Mouse (Mus musculus) MEL (cell line): Measurements from ENCODE around the gene Klk9. TPM values are rescaled to one million over a fixed set of nuclear protein-coding genes. Genes with fewer than 3 reads are reported as not detected.
A peak's percentile ranks its signal among the peaks of the same experiment; 100 is the strongest.

ENCODE experiments used
- DNase-seq: peaks from one replicate; pipeline ENCODE4 v3.0.0; 2011; ENCODE audit warnings: low read depth, low spot score
- H3K27ac ChIP-seq: 2 replicates; pipeline ENCODE4 v1.5.1; 2012; ENCODE audit warnings: low read depth, mild to moderate bottlenecking, control low read depth, low read length, moderate library complexity; ENCODE audit not compliant: control insufficient read depth
- H3K27me3 ChIP-seq, 2 experiments: fragments of 150-350 bp in 1 of 2; sonication (generic) in 1 of 2; 2 replicates each; pipeline ENCODE4 v1.6.1; 2012; ENCODE audit warnings: low read length in 2 of 2, mild to moderate bottlenecking in 2 of 2, improper control_type of control experiment in 1 of 2, moderate library complexity in 1 of 2; ENCODE audit not compliant: insufficient read depth in 2 of 2, control insufficient read depth in 1 of 2
- H3K36me3 ChIP-seq, 2 experiments: 2 replicates each; pipeline ENCODE4 v1.6.1; 2012 to 2014; ENCODE audit warnings: low read length in 2 of 2, improper control_type of control experiment in 1 of 2, inconsistent platforms in 1 of 2, mild to moderate bottlenecking in 1 of 2; ENCODE audit not compliant: insufficient read depth in 2 of 2, control insufficient read depth in 1 of 2
- H3K4me1 ChIP-seq, 2 experiments: fragments of 150-350 bp in 1 of 2; sonication (generic) in 1 of 2; 2 replicates each; pipeline ENCODE4 v1.6.1; 2012; ENCODE audit warnings: low read length in 2 of 2, improper control_type of control experiment in 1 of 2, mild to moderate bottlenecking in 1 of 2; ENCODE audit not compliant: insufficient read depth in 2 of 2, control insufficient read depth in 1 of 2
- H3K4me3 ChIP-seq, 2 experiments: fragments of 150-350 bp in 1 of 2; sonication (generic) in 1 of 2; 2 replicates each; pipeline ENCODE4 v1.5.1; 2012; ENCODE audit warnings: low read depth in 2 of 2, low read length in 2 of 2, mild to moderate bottlenecking in 2 of 2, moderate library complexity in 2 of 2, control low read depth in 1 of 2, improper control_type of control experiment in 1 of 2; ENCODE audit not compliant: control insufficient read depth in 1 of 2, insufficient read depth in 1 of 2
- H3K79me2 ChIP-seq: 2 replicates; pipeline ENCODE4 v1.6.1; 2012; ENCODE audit warnings: mild to moderate bottlenecking, low read length, moderate library complexity; ENCODE audit not compliant: control insufficient read depth, poor library complexity, insufficient read depth
- H3K9ac ChIP-seq: 2 replicates; pipeline ENCODE4 v1.6.1; 2012; ENCODE audit warnings: low read depth, mild to moderate bottlenecking, control low read depth, low read length, moderate library complexity; ENCODE audit not compliant: control insufficient read depth, poor library complexity, severe bottlenecking
- H3K9me3 ChIP-seq: fragments of 150-350 bp; sonication (generic); replicated peaks from 2 replicates; pipeline ENCODE4 v1.6.1; 2012; ENCODE audit warnings: mild to moderate bottlenecking, low read length, improper control_type of control experiment, moderate library complexity; ENCODE audit not compliant: insufficient read depth
- BHLHE40 ChIP-seq: IDR thresholded peaks from 2 replicates; pipeline ENCODE4 v1.6.1; 2012; ENCODE audit warnings: low read depth, mild to moderate bottlenecking, inconsistent platforms, low read length, improper control_type of control experiment, borderline replicate concordance
- CHD1 ChIP-seq: IDR thresholded peaks from 2 replicates; pipeline ENCODE4 v1.6.1; 2012; ENCODE audit warnings: low read depth, mild to moderate bottlenecking, inconsistent platforms, low read length, improper control_type of control experiment
- CTCF ChIP-seq, 3 experiments: IDR thresholded peaks in 2 of 3; conservative IDR thresholded peaks in 1 of 3; 2 replicates each; pipeline ENCODE4 v1.5.1; 2011 to 2012; ENCODE audit warnings: low read length in 3 of 3, low read depth in 2 of 3, mild to moderate bottlenecking in 2 of 3, improper control_type of control experiment in 1 of 3, inconsistent platforms in 1 of 3, mixed read lengths in 1 of 3, moderate library complexity in 1 of 3; ENCODE audit not compliant: control insufficient read depth in 1 of 3, insufficient read depth in 1 of 3, poor library complexity in 1 of 3, severe bottlenecking in 1 of 3
- ELF1 ChIP-seq: IDR thresholded peaks from 2 replicates; pipeline ENCODE4 v1.6.1; 2014; ENCODE audit warnings: low read depth, mild to moderate bottlenecking, inconsistent platforms, low read length, improper control_type of control experiment, moderate library complexity
- EP300 ChIP-seq, 2 experiments: IDR thresholded peaks; 2 replicates each; pipeline ENCODE4 v1.6.1; 2011; ENCODE audit warnings: improper control_type of control experiment in 2 of 2, low read length in 2 of 2, low read depth in 1 of 2, mild to moderate bottlenecking in 1 of 2
- ETS1 ChIP-seq: IDR thresholded peaks from 2 replicates; pipeline ENCODE4 v1.6.1; 2012; ENCODE audit warnings: low read depth, mild to moderate bottlenecking, inconsistent platforms, low read length, improper control_type of control experiment, moderate library complexity
- GATA1 ChIP-seq: IDR thresholded peaks from 2 replicates; pipeline ENCODE4 v1.6.1; 2011; ENCODE audit warnings: low read depth, low read length, improper control_type of control experiment
- HCFC1 ChIP-seq: IDR thresholded peaks from 2 replicates; pipeline ENCODE4 v1.6.1; 2012; ENCODE audit warnings: low read depth, mild to moderate bottlenecking, inconsistent platforms, low read length, improper control_type of control experiment, moderate library complexity
- KAT2A ChIP-seq: conservative IDR thresholded peaks from 2 replicates; pipeline ENCODE4 v1.6.1; 2012; ENCODE audit warnings: low read depth, low read length, improper control_type of control experiment, inconsistent platforms
- MXI1 ChIP-seq: IDR thresholded peaks from 2 replicates; pipeline ENCODE4 v1.6.1; 2011; ENCODE audit warnings: mild to moderate bottlenecking, low read depth, low read length, improper control_type of control experiment
- MYB ChIP-seq: IDR thresholded peaks from 2 replicates; pipeline ENCODE4 v1.6.1; 2011; ENCODE audit warnings: mild to moderate bottlenecking, low read depth, low read length, improper control_type of control experiment
- NELFE ChIP-seq: IDR thresholded peaks from 2 replicates; pipeline ENCODE4 v1.6.1; 2011; ENCODE audit warnings: low read depth, low read length, improper control_type of control experiment
- POLR2AphosphoS2 ChIP-seq: IDR thresholded peaks from 2 replicates; pipeline ENCODE4 v1.6.1; 2011; ENCODE audit warnings: low read length, improper control_type of control experiment
- POLR2AphosphoS5 ChIP-seq: IDR thresholded peaks from 2 replicates; pipeline ENCODE4 v1.6.1; 2012; ENCODE audit warnings: low read depth, borderline replicate concordance, mild to moderate bottlenecking, inconsistent platforms, low read length, moderate library complexity, mixed read lengths
- SIN3A ChIP-seq: IDR thresholded peaks from 2 replicates; pipeline ENCODE4 v1.6.1; 2012; ENCODE audit warnings: low read length, improper control_type of control experiment, inconsistent platforms
- UBTF ChIP-seq: IDR thresholded peaks from 2 replicates; pipeline ENCODE4 v1.6.1; 2012; ENCODE audit warnings: low read depth, mild to moderate bottlenecking, inconsistent platforms, low read length, improper control_type of control experiment, moderate library complexity, borderline replicate concordance; ENCODE audit not compliant: insufficient read depth
- USF1 ChIP-seq: IDR thresholded peaks from 2 replicates; pipeline ENCODE4 v1.6.1; 2014; ENCODE audit warnings: low read depth, mild to moderate bottlenecking, inconsistent platforms, low read length, improper control_type of control experiment, moderate library complexity
- USF2 ChIP-seq, 2 experiments: IDR thresholded peaks; 2 replicates each; pipeline ENCODE4 v1.6.1; 2011 to 2012; ENCODE audit warnings: improper control_type of control experiment in 2 of 2, low read length in 2 of 2, borderline replicate concordance in 1 of 2, inconsistent platforms in 1 of 2, low read depth in 1 of 2, mild to moderate bottlenecking in 1 of 2; ENCODE audit not compliant: insufficient read depth in 1 of 2
- ZKSCAN1 ChIP-seq: IDR thresholded peaks from 2 replicates; pipeline ENCODE4 v1.6.1; 2012; ENCODE audit warnings: low read depth, mild to moderate bottlenecking, inconsistent platforms, low read length, improper control_type of control experiment, moderate library complexity
- ZNF384 ChIP-seq: IDR thresholded peaks from 2 replicates; pipeline ENCODE4 v1.6.1; 2012; ENCODE audit warnings: low read depth, mild to moderate bottlenecking, inconsistent platforms, low read length, improper control_type of control experiment
- polyA plus RNA-seq, 2 experiments: library from polyadenylated mRNA; stranded (reverse) in 1 of 2; unstranded in 1 of 2; fragments of >175 nt in 1 of 2; fragments of >200 nt in 1 of 2; gene quantifications; 2 replicates each; pipeline versions ENCODE4 v1.2.1 to v1.2.4; 2012; ENCODE audit warnings: low replicate concordance in 2 of 2, low read depth in 1 of 2; ENCODE audit not compliant: insufficient read length in 2 of 2, insufficient read depth in 1 of 2, missing spikeins in 1 of 2
- total RNA-seq: library from RNA; depleted of rRNA; stranded (reverse); fragments of 300-350 nt; gene quantifications from 2 replicates; pipeline ENCODE4 v1.2.3, GENCODE M21; 2012; rRNA removed

Klk9 gene
- total RNA-seq (not detected in 2 replicates), polyA plus RNA-seq (not detected)

GRCm38 (mm10) chr7:43791591-43791990 is at the start of gene Klk9:
Gene Klk9, plus strand, starts transcription at chr7:43791891.
- H3K27me3 ChIP-seq = no peaks in the 10 kb centered on the region
- no peak within 1 kb of the TSS for H3K4me3 ChIP-seq
- H3K27ac ChIP-seq = no peak within 1 kb of the TSS
- H3K9ac ChIP-seq = no peak within 1 kb of the TSS
- no peaks in the 10 kb centered on the region for H3K4me1 ChIP-seq
- DNase-seq = no peak
- H3K79me2 ChIP-seq = no peaks in the 10 kb centered on the region
- TF ChIP-seq ELF1 = no peak
- TF ChIP-seq CHD1 = no peak
- TF ChIP-seq NELFE = no peak
- no peak for TF ChIP-seq CTCF (IDR thresholded peaks at IDR 0.05 in 2 of 3, conservative IDR thresholded peaks at IDR 0.05 in 1 of 3; ENCODE audit: control insufficient read depth in 1 of 3, insufficient read depth in 1 of 3, low read depth in 2 of 3, low read length in 3 of 3, poor library complexity in 1 of 3, severe bottlenecking in 1 of 3)
- no peak for TF ChIP-seq ETS1
- TF ChIP-seq MYB = no peak
- TF ChIP-seq HCFC1 = no peak
- no peak for TF ChIP-seq BHLHE40
- no peaks in the 10 kb centered on the region for H3K9me3 ChIP-seq
- H3K36me3 ChIP-seq = no peaks in the 10 kb centered on the region

DNA sequence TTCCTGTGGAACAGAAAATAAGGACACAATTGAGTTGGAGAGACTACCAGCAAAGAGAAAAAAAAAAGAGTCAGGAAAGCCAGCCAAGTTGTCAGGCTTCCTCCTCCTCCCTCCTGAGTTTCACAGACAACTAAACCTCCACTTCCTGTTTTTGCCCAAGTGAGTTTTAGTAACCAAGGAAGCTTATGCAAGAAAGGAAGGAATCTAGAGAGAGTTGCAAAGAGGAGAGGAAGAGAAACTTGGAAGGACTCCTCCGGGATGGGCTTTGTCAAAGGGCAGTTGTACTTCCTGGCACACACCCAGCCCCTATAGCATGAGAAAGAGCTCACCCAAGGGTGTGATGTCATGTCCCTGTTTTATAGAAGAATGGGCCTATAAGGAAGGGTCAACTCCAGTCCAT is 43.9 kb upstream of the Klk9 start:
- H3K36me3 ChIP-seq = no peaks in the 10 kb centered on the region
- TF ChIP-seq CHD1 (no peak), ELF1 (no peak), SIN3A (no peak), ZNF384 (no peak), MXI1 (no peak), KAT2A (no peak), POLR2AphosphoS5 (no peak), MYB (no peak), POLR2AphosphoS2 (no peak), NELFE (no peak), USF1 (no peak), ZKSCAN1 (no peak), USF2 (IDR thresholded peaks at IDR 0.05; ENCODE audit: borderline replicate concordance in 1 of 2, insufficient read depth in 1 of 2, low read depth in 1 of 2, low read length in 2 of 2) (no peak), UBTF (no peak), EP300 (IDR thresholded peaks at IDR 0.05; ENCODE audit: low read depth in 1 of 2, low read length in 2 of 2) (no peak), GATA1 (no peak)
- no peak overlapping the region for H3K27ac ChIP-seq
- H3K4me3 ChIP-seq = no peak overlapping the region
- H3K27me3 ChIP-seq = no peaks in the 10 kb centered on the region
- no peaks in the 10 kb centered on the region for H3K9me3 ChIP-seq
- no peaks in the 10 kb centered on the region for H3K4me1 ChIP-seq
- no peak overlapping the region for H3K9ac ChIP-seq
- no peaks in the 10 kb centered on the region for H3K79me2 ChIP-seq
- DNase-seq = peak; percentile 2
